Mouse (Mus musculus) bone marrow macrophage, adult 2 months (primary cell): ENCODE data around the gene Gm49486. TPM values are rescaled to one million over a fixed set of nuclear protein-coding genes. Genes with fewer than 3 reads are reported as not detected.

Source experiments
- H3K27ac ChIP-seq: 2 replicates; pipeline ENCODE4 v1.5.1; 2012; ENCODE audit warnings: low read depth, low read length; ENCODE audit not compliant: insufficient read depth
- H3K4me1 ChIP-seq: 2 replicates; pipeline ENCODE4 v1.6.1; 2012; ENCODE audit warnings: low read length; ENCODE audit not compliant: control insufficient read depth, insufficient read depth
- H3K4me3 ChIP-seq: 2 replicates; pipeline ENCODE4 v1.5.1; 2012; ENCODE audit warnings: mild to moderate bottlenecking, low read length, moderate library complexity; ENCODE audit not compliant: insufficient read depth
- CTCF ChIP-seq: IDR thresholded peaks from 2 replicates; pipeline ENCODE4 v1.5.1; 2012; ENCODE audit warnings: low read depth, mild to moderate bottlenecking, low read length, moderate library complexity
- POLR2A ChIP-seq: IDR thresholded peaks from 2 replicates; pipeline ENCODE4 v1.6.1; 2012; ENCODE audit warnings: mild to moderate bottlenecking, low read depth, low read length, borderline replicate concordance
- polyA plus RNA-seq: library from polyadenylated mRNA; stranded (reverse); fragments of >200 nt; gene quantifications from 2 replicates; pipeline ENCODE4 v1.2.4, GENCODE M21; 2012; ENCODE audit not compliant: missing spikeins, insufficient read depth, insufficient read length

The Gm49486 gene
- polyA plus RNA-seq, 1 experiment = not detected

GRCm38 (mm10) chr15:79304832-79305231 lies 75.6 kb downstream of the Gm49486 start:
- Histone ChIP-seq H3K4me1 (no peaks in the 10 kb centered on the region), H3K27ac (no peak overlapping the region)
- no peak for TF ChIP-seq CTCF
- TF ChIP-seq POLR2A = no peak

GRCm38 (mm10) chr15:79306043-79306637 lies 76.9 kb downstream of the Gm49486 start:
- TF ChIP-seq POLR2A = no peak
- no peak for TF ChIP-seq CTCF
- Histone ChIP-seq H3K4me1 (no peaks in the 10 kb centered on the region), H3K4me3 (no peak overlapping the region), H3K27ac (no peak overlapping the region)

More at GRCm38 (mm10) chr15:79304832-79305231, 75.6 kb downstream of the Gm49486 start:
- H3K4me3 ChIP-seq = no peak overlapping the region

Other genes starting within 250 kb of the Gm49486 start
- gene H1f0, start 200.9 kb upstream of the Gm49486 start, polyA plus RNA-seq = 87.7 and 88.8 TPM in 2 replicates
- gene Galr3, start 187.5 kb upstream of the Gm49486 start, polyA plus RNA-seq = not detected in 2 replicates
- 14.0 TPM in 2 replicates for gene Ankrd54, start 166.5 kb upstream of the Gm49486 start, polyA plus RNA-seq
- gene Eif3l, start 154.2 kb upstream of the Gm49486 start, polyA plus RNA-seq = 99.4 and 114 TPM in 2 replicates
- 16.2 and 16.3 TPM in 2 replicates for gene Micall1, start 120.5 kb upstream of the Gm49486 start, polyA plus RNA-seq
- gene Polr2f, start 88.4 kb upstream of the Gm49486 start, polyA plus RNA-seq = 107 and 110 TPM in 2 replicates
- 1.6 TPM in 1 of 2 replicates, not detected in the other for gene 1700088E04Rik, start 88.1 kb upstream of the Gm49486 start, polyA plus RNA-seq
- not detected in 2 replicates for gene Sox10, start 64.2 kb upstream of the Gm49486 start, polyA plus RNA-seq
- gene Pick1, start 218 bp upstream of the Gm49486 start, polyA plus RNA-seq = 11.4 and 13.0 TPM in 2 replicates
- gene Slc16a8, start 25.4 kb downstream of the Gm49486 start, polyA plus RNA-seq = not detected in 2 replicates
- not detected in 2 replicates for gene Baiap2l2, start 56.1 kb downstream of the Gm49486 start, polyA plus RNA-seq
- 4.5 and 5.5 TPM in 2 replicates for gene Pla2g6, start 99.0 kb downstream of the Gm49486 start, polyA plus RNA-seq
- 0.90 and 1.5 TPM in 2 replicates for gene Maff, start 117.2 kb downstream of the Gm49486 start, polyA plus RNA-seq
- gene Tmem184b, start 174.2 kb downstream of the Gm49486 start, polyA plus RNA-seq = 48.1 and 51.2 TPM in 2 replicates
- gene Csnk1e, start 226.2 kb downstream of the Gm49486 start, polyA plus RNA-seq = 60.7 and 61.8 TPM in 2 replicates